Mouse (Mus musculus) limb, embryonic 13.5 days (tissue): ENCODE results near the gene Arsa. TPM values are rescaled to one million over a fixed set of nuclear protein-coding genes. Genes with fewer than 3 reads are reported as not detected.

Experiments used
- ATAC-seq: fragments of 200-750 bp; cut with Nextera tagmentation; 2 replicates; pipeline ENCODE4 v1.8.0; 2017; ENCODE audit warnings: low read depth, moderate number of reproducible peaks, moderate TSS enrichment; ENCODE audit not compliant: low FRiP score
- H3K27ac ChIP-seq: fragments of 300-500 bp; sonication (generic); 2 replicates; pipeline ENCODE4 v1.5.1; 2015; ENCODE audit warnings: inconsistent platforms, mild to moderate bottlenecking, moderate library complexity
- H3K27me3 ChIP-seq: fragments of 300-500 bp; sonication (generic); 2 replicates; pipeline ENCODE4 v1.6.1; 2015; ENCODE audit warnings: mild to moderate bottlenecking, inconsistent platforms
- H3K36me3 ChIP-seq: fragments of 300-500 bp; sonication (generic); 2 replicates; pipeline ENCODE4 v1.6.1; 2015; ENCODE audit warnings: inconsistent platforms, mild to moderate bottlenecking, moderate library complexity
- H3K4me1 ChIP-seq: fragments of 300-500 bp; sonication (generic); 2 replicates; pipeline ENCODE4 v1.6.1; 2015; ENCODE audit warnings: inconsistent platforms
- H3K4me2 ChIP-seq: fragments of 300-500 bp; sonication (generic); replicated peaks from 2 replicates; pipeline ENCODE4 v1.6.1; 2015; ENCODE audit warnings: inconsistent platforms, mild to moderate bottlenecking, moderate library complexity
- H3K4me3 ChIP-seq: fragments of 300-500 bp; sonication (generic); 2 replicates; pipeline ENCODE4 v1.5.1; 2015; ENCODE audit warnings: moderate library complexity, mild to moderate bottlenecking, inconsistent platforms
- H3K9ac ChIP-seq: fragments of 300-500 bp; sonication (generic); 2 replicates; pipeline ENCODE4 v1.6.1; 2015; ENCODE audit warnings: mild to moderate bottlenecking, inconsistent platforms
- H3K9me3 ChIP-seq: fragments of 300-500 bp; sonication (generic); 2 replicates; pipeline ENCODE4 v1.6.1; 2016; ENCODE audit warnings: inconsistent platforms
- WGBS: fragments of 180-500 bp; shearing (Covaris S2); methylation state at CpG from one replicate; pipeline ENCODE4 v1.1.7; 2015; 5-methylcytosine and 5-hydroxymethylcytosine counted together
- polyA plus RNA-seq: library from polyadenylated mRNA; unstranded; fragments of >200 nt; fragmentation: Nextera tagmentation; extraction: Ambion mirVana; gene quantifications from 2 replicates; pipeline ENCODE4 v1.2.1, GENCODE M21; 2015

Arsa gene
- polyA plus RNA-seq, 1 experiment from 2014 or later: 23.0 TPM

DNA sequence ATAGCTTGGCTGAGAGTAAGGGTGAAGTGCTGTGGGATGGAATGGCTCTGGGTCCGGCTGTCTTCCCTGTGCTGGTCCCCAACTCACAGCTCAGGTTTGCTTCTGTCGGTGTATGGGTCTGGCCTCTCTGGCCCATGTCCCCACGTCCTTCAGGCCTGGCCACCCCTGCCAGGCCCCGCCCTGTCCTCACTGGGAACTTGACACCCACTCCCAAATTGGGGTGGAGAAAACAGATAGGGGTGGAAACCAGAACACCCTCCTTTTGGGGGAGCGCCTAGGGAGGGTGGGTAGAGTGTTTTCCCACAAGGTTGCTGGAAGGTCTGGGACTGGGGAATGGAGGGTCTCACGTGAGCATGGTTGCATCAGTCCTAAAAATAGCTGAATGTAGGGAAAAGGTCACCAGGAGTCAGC, 51.5 kb downstream of the Arsa start, which contains the start of gene Cpt1b:
Gene Cpt1b (minus strand): TSS at position 153 of the 411 bp plus-strand sequence.
- ATAC-seq: no peak
- peak within 1 kb of the TSS; percentile 31; the same call in 1 of the 2 replicates for H3K9ac ChIP-seq
- H3K27me3 ChIP-seq: no peaks in the 10 kb centered on the region
- WGBS: 27% methylated on average over 6 of the region's 6 CpGs
- H3K27ac ChIP-seq: no peak within 1 kb of the TSS
- peaks cover 22% of the 10 kb centered on the region for H3K4me1 ChIP-seq
- no peak within 1 kb of the TSS for H3K4me3 ChIP-seq
- H3K9me3 ChIP-seq: no peaks in the 10 kb centered on the region
- peaks cover 26% of the 10 kb centered on the region for H3K36me3 ChIP-seq
- peak within 1 kb of the TSS; percentile 28; the same call in 1 of the 2 replicates for H3K4me2 ChIP-seq

GRCm38 (mm10) chr15:89424621-89425020, 52.6 kb downstream of the Arsa start:
- ATAC-seq: no peak
- Histone ChIP-seq H3K36me3 (peaks cover 35% of the 10 kb centered on the region), H3K9ac (no peak overlapping the region), H3K4me1 (peaks cover 17% of the 10 kb centered on the region), H3K9me3 (no peaks in the 10 kb centered on the region), H3K4me3 (no peak overlapping the region), H3K4me2 (no peak overlapping the region), H3K27me3 (no peaks in the 10 kb centered on the region), H3K27ac (no peak overlapping the region)
- 83% methylated on average over 8 of the region's 8 CpGs for WGBS

Other genes starting within 250 kb of the Arsa start
- 62.8 and 66.3 TPM in 2 replicates for gene Sbf1, start 162.1 kb downstream of the Arsa start, polyA plus RNA-seq
- gene Adm2, start 154.7 kb downstream of the Arsa start, polyA plus RNA-seq: 0.54 and 0.83 TPM in 2 replicates
- not detected in 2 replicates for gene Miox, start 143.0 kb downstream of the Arsa start, polyA plus RNA-seq
- gene Lmf2, start 121.8 kb downstream of the Arsa start, polyA plus RNA-seq: 57.6 and 65.1 TPM in 2 replicates
- gene Ncaph2, start 121.7 kb downstream of the Arsa start, polyA plus RNA-seq: 146 and 162 TPM in 2 replicates
- 5.4 and 5.8 TPM in 2 replicates for gene Sco2, start 103.6 kb downstream of the Arsa start, polyA plus RNA-seq
- gene Tymp, start 100.4 kb downstream of the Arsa start, polyA plus RNA-seq: 1.3 TPM in 2 replicates
- 0.23 and 0.29 TPM in 2 replicates for gene Odf3b, start 98.1 kb downstream of the Arsa start, polyA plus RNA-seq
- gene Klhdc7b, start 92.5 kb downstream of the Arsa start, polyA plus RNA-seq: 0.05 TPM in 1 of 2 replicates, not detected in the other
- gene Syce3, start 66.9 kb downstream of the Arsa start, polyA plus RNA-seq: not detected in 2 replicates
- gene Cpt1b, start 51.6 kb downstream of the Arsa start, polyA plus RNA-seq: 0.52 and 0.57 TPM in 2 replicates
- gene C730034F03Rik, start 47.8 kb downstream of the Arsa start, polyA plus RNA-seq: 3.5 and 3.7 TPM in 2 replicates
- not detected in 2 replicates for gene Gm44502, start 47.7 kb downstream of the Arsa start, polyA plus RNA-seq
- 55.7 and 63.6 TPM in 2 replicates for gene Chkb, start 47.5 kb downstream of the Arsa start, polyA plus RNA-seq
- gene Mapk8ip2, start 23.5 kb downstream of the Arsa start, polyA plus RNA-seq: 2.2 and 2.4 TPM in 2 replicates
- 2.6 and 2.7 TPM in 2 replicates for gene Shank3, start 22.2 kb upstream of the Arsa start, polyA plus RNA-seq
- 0.17 TPM in 1 of 2 replicates, not detected in the other for gene Acr, start 90.9 kb upstream of the Arsa start, polyA plus RNA-seq
- gene Rabl2, start 114.5 kb upstream of the Arsa start, polyA plus RNA-seq: 45.3 and 52.1 TPM in 2 replicates